Mouse (Mus musculus) layer of hippocampus, postnatal 25 days (tissue): ENCODE data around the gene Zfp626. TPM values are rescaled to one million over a fixed set of nuclear protein-coding genes. Genes with fewer than 3 reads are reported as not detected.
"Not testable (repeated sequence)": the region's sequence is repeated elsewhere in the genome, so short reads cannot be mapped to it uniquely, and the experiment has no call there.

Experiments used
- DNase-seq, 2 experiments: peaks; one replicate each; pipeline ENCODE4 v3.0.0; 2022; ENCODE audit warnings: mixed read lengths in 2 of 2, low spot score in 1 of 2; ENCODE audit errors: extremely low spot score in 1 of 2
- total RNA-seq, 2 experiments: library from RNA; stranded (reverse); gene quantifications; 2 replicates each; pipeline ENCODE4 v1.2.3; 2021

The Zfp626 gene
- total RNA-seq, 2 experiments from 2014 or later, result 8.9 to 9.0 TPM

GRCm38 (mm10) chr7:27859301-27860251 lies 52.6 kb downstream of the Zfp626 start:
- DNase-seq, result no peak

- DNase-seq, result peak; percentile 31 to 41
Measured at GRCm38 (mm10) chr7:27860396-27861235, 53.6 kb downstream of the Zfp626 start.

GRCm38 (mm10) chr7:27862578-27862977 lies 55.6 kb downstream of the Zfp626 start:
- DNase-seq, result not testable (repeated sequence)

Other genes starting within 250 kb of the Zfp626 start
- 100 to 1,000 TPM in 1 of 2 experiments, 10 to 100 TPM in 1; 93.8 to 122 TPM for gene Akt2, start 215.6 kb upstream of the Zfp626 start, total RNA-seq
- 10 to 100 TPM; 55.0 to 59.8 TPM for gene Ttc9b, start 153.3 kb upstream of the Zfp626 start, total RNA-seq
- gene Map3k10, start 132.6 kb upstream of the Zfp626 start, total RNA-seq, result 100 to 1,000 TPM; 195 to 201 TPM
- 1 to 10 TPM; 7.9 to 9.0 TPM for gene Zfp607b, start 117.9 kb upstream of the Zfp626 start, total RNA-seq
- gene Zfp60, start 75.8 kb upstream of the Zfp626 start, total RNA-seq, result 10 to 100 TPM; 36.4 to 42.7 TPM
- 1 to 10 TPM; 4.0 to 4.8 TPM for gene Zfp59, start 31.4 kb downstream of the Zfp626 start, total RNA-seq
- 1 to 10 TPM; 2.2 to 2.3 TPM for gene Zfp607a, start 50.3 kb downstream of the Zfp626 start, total RNA-seq
- gene Zfp974, start 122.3 kb downstream of the Zfp626 start, total RNA-seq, result 10 to 100 TPM; 16.2 to 20.9 TPM
- 10 to 100 TPM; 20.1 to 20.4 TPM for gene Zfp780b, start 172.0 kb downstream of the Zfp626 start, total RNA-seq
- gene Zfp850, start 206.9 kb downstream of the Zfp626 start, total RNA-seq, result 1 to 10 TPM; 5.3 to 6.5 TPM
- gene Psmc4, start 242.9 kb downstream of the Zfp626 start, total RNA-seq, result 100 to 1,000 TPM; 122 to 132 TPM